In the genomic region with DNA sequence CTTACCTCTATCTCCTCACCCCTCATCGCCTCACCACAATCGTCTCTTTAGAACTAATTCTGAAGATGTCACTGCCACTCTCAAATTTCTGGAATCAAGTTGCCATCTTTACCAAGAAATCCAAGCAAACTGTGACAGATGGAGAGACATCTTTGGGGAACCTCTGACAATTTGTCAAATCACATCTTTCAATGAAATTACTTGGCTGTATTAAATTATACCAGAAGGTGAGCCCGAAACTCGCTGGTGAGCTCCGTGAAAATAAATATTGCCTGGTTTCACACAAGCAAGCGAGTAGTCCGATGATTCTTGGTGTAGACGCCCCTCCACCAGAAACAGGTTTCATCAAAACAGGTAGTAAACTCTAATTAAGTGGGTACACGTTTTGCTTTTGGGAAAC, we compare ENCODE assay signal across 8 mouse cellular contexts. TPM values are rescaled to one million over a fixed set of nuclear protein-coding genes. Genes with fewer than 3 reads are reported as not detected.
DNase-seq lines count a peak whose midpoint lies in the region; ATAC-seq lines count a peak whose summit lies in the region.

No protein-coding gene starts in this region.

- no peak overlapping the region for H3K27ac ChIP-seq in lung, embryonic 16.5 days (ENCODE audit: low read length)
- H3K27ac ChIP-seq in liver, embryonic 11.5 days (ENCODE audit: low read depth, low read length) = no peak overlapping the region
- H3K27ac ChIP-seq in stomach, embryonic 16.5 days (ENCODE audit: low read length) = no peak overlapping the region

- no peaks in the 10 kb centered on the region for H3K9me3 ChIP-seq in lung, embryonic 16.5 days (ENCODE audit: control insufficient read depth, low read length)
- H3K9me3 ChIP-seq in liver, embryonic 11.5 days (ENCODE audit: control insufficient read depth, low read length) = no peaks in the 10 kb centered on the region
- no peaks in the 10 kb centered on the region for H3K9me3 ChIP-seq in stomach, embryonic 16.5 days (replicated peaks; ENCODE audit: control insufficient read depth, low read length)

- no peaks in the 10 kb centered on the region for H3K36me3 ChIP-seq in lung, embryonic 16.5 days (ENCODE audit: control insufficient read depth, insufficient read depth, low read length)
- no peaks in the 10 kb centered on the region for H3K36me3 ChIP-seq in liver, embryonic 11.5 days (ENCODE audit: control insufficient read depth, insufficient read depth, low read length)
- H3K36me3 ChIP-seq in stomach, embryonic 16.5 days (ENCODE audit: control insufficient read depth, insufficient read depth, low read length) = no peaks in the 10 kb centered on the region

- ATAC-seq in lung, embryonic 16.5 days (ENCODE audit: low read depth) = no peak
- ATAC-seq in liver, embryonic 11.5 days (replicated peaks; ENCODE audit: low FRiP score) = no peak
- ATAC-seq in stomach, embryonic 16.5 days (ENCODE audit: insufficient read depth, low FRiP score) = no peak

- peak; percentile 47 to 61 for DNase-seq in cerebellum, postnatal 10 days
- DNase-seq in cerebellum, postnatal 4 days (ENCODE audit: low spot score in 2 of 2) = no peak
- DNase-seq in lung, postnatal 10 days = no peak
- DNase-seq in liver, embryonic 11.5 days (ENCODE audit: low spot score) = no peak
- DNase-seq in spleen, adult 12 weeks (ENCODE audit: low spot score) = no peak
- no peak for DNase-seq in B cell, adult 2 months

- H3K9ac ChIP-seq in lung, embryonic 16.5 days (ENCODE audit: low read length) = peak overlapping the region; percentile 97
- no peak overlapping the region for H3K9ac ChIP-seq in liver, embryonic 11.5 days (ENCODE audit: low read depth, low read length)
- H3K9ac ChIP-seq in stomach, embryonic 16.5 days (ENCODE audit: low read length) = peak overlapping the region; percentile 89

- WGBS in lung, embryonic 16.5 days = 22% methylated on average over 9 of the region's 9 CpGs
- WGBS in liver, embryonic 11.5 days = 57% methylated on average over 9 of the region's 9 CpGs
- WGBS in stomach, embryonic 16.5 days = 38% methylated on average over 9 of the region's 9 CpGs

- peak overlapping the region; percentile 93 for H3K4me3 ChIP-seq in lung, embryonic 16.5 days (ENCODE audit: low read length)
- peak overlapping the region; percentile 68 for H3K4me3 ChIP-seq in liver, embryonic 11.5 days (ENCODE audit: low read depth, low read length)
- H3K4me3 ChIP-seq in stomach, embryonic 16.5 days (replicated peaks; ENCODE audit: low read length) = peak overlapping the region; percentile 92

- H3K4me2 ChIP-seq in lung, embryonic 16.5 days (ENCODE audit: low read depth, low read length) = peak overlapping the region; percentile 75
- peak overlapping the region; percentile 77 for H3K4me2 ChIP-seq in liver, embryonic 11.5 days
- peak overlapping the region; percentile 65 for H3K4me2 ChIP-seq in stomach, embryonic 16.5 days (ENCODE audit: low read depth, low read length)

- H3K4me1 ChIP-seq in lung, embryonic 16.5 days (replicated peaks; ENCODE audit: control insufficient read depth, insufficient read depth, low read length) = peaks cover 13% of the 10 kb centered on the region
- H3K4me1 ChIP-seq in liver, embryonic 11.5 days (replicated peaks; ENCODE audit: control insufficient read depth, insufficient read depth, low read length) = peaks cover 11% of the 10 kb centered on the region; the same call in 1 of the 2 replicates
- peaks cover 12% of the 10 kb centered on the region for H3K4me1 ChIP-seq in stomach, embryonic 16.5 days (ENCODE audit: control insufficient read depth, insufficient read depth, low read length)

- no peaks in the 10 kb centered on the region for H3K27me3 ChIP-seq in lung, embryonic 16.5 days (ENCODE audit: control insufficient read depth, insufficient read depth, low read depth, low read length)
- no peaks in the 10 kb centered on the region for H3K27me3 ChIP-seq in liver, embryonic 11.5 days (replicated peaks; ENCODE audit: control insufficient read depth, insufficient read depth, low read length)
- no peaks in the 10 kb centered on the region for H3K27me3 ChIP-seq in stomach, embryonic 16.5 days (ENCODE audit: control insufficient read depth, insufficient read depth, low read length)

RNA-seq across cellular contexts. Expression of gene Gab1, which starts 2.2 kb away (rescaled TPM):
- polyA plus RNA-seq in lung, embryonic 16.5 days (2015; fragmentation: Nextera tagmentation; extraction: Ambion mirVana) = 21.5 and 22.4 TPM in 2 replicates
- 19.5 and 20.6 TPM in 2 replicates for polyA plus RNA-seq in liver, embryonic 11.5 days (2014; fragmentation: Nextera tagmentation; extraction: Ambion mirVana)
- 13.6 and 14.6 TPM in 2 replicates for polyA plus RNA-seq in stomach, embryonic 16.5 days (2015; fragmentation: Nextera tagmentation; extraction: Ambion mirVana)

Comparison
In these comparisons a context has a peak if more than half of its experiments do, and no peak if none do; other contexts are left out.
1. DNase-seq: peak in cerebellum, postnatal 10 days (2 of 2); none in cerebellum, postnatal 4 days (0 of 2), lung, postnatal 10 days (single experiment), liver, embryonic 11.5 days (single experiment), spleen, adult 12 weeks (single experiment) and B cell, adult 2 months (0 of 2).
2. Peak in every context shown above with its lines, with median percentiles within 50 percentile points of each other: H3K4me2 ChIP-seq and H3K4me3 ChIP-seq.